Mouse (Mus musculus): ENCODE measurements around the gene 0610010K14Rik.

0610010K14Rik gene

DNA sequence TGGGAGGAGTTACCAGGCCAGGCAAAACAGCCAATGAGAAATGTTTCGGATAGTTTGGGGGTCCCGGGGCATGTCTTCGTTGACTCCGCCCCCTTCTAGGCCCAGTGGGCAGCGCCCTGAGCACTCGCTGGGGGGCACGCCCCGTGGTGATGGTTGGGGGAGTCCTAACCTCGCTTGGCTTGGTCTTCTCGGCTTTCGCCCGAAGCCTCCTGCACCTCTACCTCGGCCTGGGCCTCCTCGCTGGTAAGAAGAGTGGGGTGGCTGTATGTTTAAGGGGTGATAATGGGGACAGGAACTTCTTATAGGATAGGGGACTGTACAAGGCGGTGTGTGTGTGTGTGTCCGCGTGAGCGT is 22.9 kb downstream of the 0610010K14Rik start:
- DNase-seq (ENCODE audit: low read depth), result peak; percentile 17

DNA sequence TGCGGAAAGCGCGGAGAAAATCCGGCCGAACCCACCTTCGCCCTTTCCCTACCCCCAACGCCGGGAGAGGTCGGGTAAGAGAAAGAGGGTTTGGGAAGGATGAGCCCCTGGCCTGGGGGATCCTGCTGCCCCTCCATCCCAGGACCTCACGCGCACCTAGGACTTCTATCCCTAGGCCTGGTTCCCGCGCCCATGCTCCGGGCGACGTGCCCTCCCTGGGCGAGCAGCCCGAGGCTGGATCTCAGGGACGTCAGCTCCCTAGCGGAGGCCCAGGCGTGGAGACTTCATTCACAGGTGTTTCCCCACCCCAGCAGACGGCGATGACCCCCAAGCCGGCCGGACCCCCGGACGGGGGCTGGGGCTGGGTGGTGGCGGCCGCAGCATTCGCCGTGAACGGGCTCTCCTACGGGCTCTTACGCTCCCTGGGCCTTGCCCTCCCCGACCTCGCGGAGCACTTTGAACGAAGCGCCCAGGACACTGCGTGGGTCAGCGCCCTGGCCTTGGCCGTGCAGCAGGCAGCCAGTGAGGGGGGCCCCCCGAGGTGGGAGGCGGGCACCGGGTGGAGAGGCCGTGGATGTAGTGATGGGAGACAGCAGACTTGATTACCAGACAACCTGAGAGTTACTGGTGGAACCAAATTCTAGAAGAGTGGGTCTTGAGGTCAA is 23.4 kb downstream of the 0610010K14Rik start:
- DNase-seq (ENCODE audit: low read depth), result no peak

GRCm38 (mm10) chr11:70213736-70214135 is 24.0 kb downstream of the 0610010K14Rik start:
- peak; percentile 37 for DNase-seq (ENCODE audit: low read depth)

DNA sequence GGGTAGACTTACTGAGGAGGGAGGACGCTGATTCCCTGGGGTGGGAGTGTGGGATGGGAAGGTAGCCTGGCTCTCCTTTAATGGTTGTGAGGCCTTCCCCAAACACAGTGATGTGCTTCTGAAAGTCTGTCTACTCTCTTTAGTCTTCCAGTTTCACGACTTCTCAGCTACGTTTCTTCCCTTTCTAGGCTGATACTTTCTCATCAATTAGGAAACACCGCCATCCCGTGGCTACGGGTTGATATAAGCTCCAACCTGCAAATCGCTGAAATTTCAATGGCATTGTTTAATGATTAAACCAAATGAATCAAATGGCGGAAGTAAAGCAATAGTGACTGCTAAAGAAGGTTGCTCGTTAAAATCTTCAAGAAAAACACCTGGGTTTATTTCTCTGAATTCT is 24.8 kb downstream of the 0610010K14Rik start:
- peak; percentile 78 for DNase-seq (ENCODE audit: low read depth)

- DNase-seq (ENCODE audit: low read depth), result no peak
These were observed 25.3 kb downstream of the 0610010K14Rik start, which contains the start of gene Slc16a11 for GRCm38 (mm10) chr11:70212423-70212822. Gene Slc16a11, plus strand, starts transcription at chr11:70212752.

DNA sequence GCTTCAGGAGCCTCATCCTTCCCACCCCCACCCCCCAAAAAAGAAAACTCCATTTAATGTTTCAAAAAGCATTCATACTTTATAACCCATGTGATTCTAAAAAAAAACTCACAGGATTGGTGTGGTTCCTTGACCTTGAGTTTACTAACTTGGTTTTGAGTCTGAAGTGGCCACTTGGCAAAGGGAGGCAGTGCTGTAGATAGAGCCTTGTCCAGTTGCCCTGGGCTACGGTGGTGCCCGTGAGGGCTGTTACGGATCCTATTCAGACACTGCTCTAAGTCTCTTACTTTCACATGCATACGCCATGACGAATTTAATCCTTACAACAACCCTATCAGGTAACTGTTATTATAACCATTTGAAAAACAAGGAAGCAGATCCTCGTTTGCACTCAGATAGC is 25.7 kb downstream of the 0610010K14Rik start:
- no peak for DNase-seq (ENCODE audit: low read depth)

DNA sequence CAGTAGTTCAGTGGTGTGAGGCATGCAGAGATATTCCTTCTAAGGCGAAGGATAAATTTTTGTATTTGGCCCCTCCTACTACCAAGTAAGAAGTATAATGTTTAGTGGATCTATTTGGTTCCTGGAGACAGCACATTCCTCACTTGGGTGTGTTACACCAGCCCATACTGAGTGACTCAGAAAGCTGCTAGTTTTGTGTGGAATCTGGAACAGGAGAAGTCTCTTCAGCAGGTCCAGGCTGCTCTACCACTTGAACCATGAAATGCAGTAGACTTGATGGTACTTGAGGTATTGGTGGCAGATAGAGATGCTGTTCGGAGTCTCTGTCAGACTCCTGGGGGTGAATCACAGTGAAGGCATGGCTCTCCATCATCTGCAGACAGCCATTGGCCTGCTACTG is 27.0 kb downstream of the 0610010K14Rik start:
- no peak for DNase-seq (ENCODE audit: low read depth)

GRCm38 (mm10) chr11:70208778-70209388 is 28.8 kb downstream of the 0610010K14Rik start:
- peak; percentile 35 for DNase-seq (ENCODE audit: low read depth)

DNA sequence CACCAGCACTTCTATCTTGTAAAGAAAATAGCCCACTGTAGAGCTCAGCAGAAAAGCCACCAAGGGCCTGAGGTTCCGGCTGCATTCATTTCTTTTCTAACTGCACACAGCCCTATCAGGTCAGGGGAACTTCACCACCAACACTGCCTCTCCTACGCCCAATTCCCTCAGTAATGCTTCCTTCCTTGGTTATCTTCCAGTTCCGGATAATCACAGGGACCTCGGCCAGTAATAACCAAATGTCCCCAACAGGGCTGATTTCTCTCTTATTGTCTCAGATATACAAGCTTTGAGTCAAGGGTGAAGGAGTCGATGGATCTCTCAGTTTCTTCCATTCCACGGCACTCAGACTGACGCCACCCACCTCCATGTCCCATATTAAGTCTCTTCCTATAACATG is 30.4 kb downstream of the 0610010K14Rik start:
- no peak for DNase-seq (ENCODE audit: low read depth)

- no peak for DNase-seq (ENCODE audit: low read depth)
These were observed 30.9 kb downstream of the 0610010K14Rik start for GRCm38 (mm10) chr11:70206801-70207200.

DNA sequence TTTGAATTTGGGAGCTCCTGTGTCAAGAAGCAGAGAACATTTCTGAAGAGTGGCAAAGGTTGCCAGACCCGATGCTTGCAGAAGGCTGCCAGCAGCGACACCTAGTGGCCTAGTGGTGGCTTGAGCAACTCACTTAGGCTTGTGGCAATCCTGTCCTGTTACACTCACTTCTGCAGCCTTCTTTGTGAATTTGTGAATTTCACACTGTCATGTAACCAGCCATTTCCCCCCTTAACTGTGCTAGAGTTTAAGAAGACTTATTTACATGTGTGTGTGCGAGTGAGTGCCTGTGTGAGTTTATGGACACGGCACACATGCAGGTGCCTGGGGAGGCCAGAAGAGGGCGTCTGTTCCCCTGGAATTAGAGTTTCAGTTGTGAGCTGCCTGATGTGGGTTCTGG is 36.0 kb downstream of the 0610010K14Rik start:
- peak; percentile 86 for DNase-seq (ENCODE audit: low read depth)

DNA sequence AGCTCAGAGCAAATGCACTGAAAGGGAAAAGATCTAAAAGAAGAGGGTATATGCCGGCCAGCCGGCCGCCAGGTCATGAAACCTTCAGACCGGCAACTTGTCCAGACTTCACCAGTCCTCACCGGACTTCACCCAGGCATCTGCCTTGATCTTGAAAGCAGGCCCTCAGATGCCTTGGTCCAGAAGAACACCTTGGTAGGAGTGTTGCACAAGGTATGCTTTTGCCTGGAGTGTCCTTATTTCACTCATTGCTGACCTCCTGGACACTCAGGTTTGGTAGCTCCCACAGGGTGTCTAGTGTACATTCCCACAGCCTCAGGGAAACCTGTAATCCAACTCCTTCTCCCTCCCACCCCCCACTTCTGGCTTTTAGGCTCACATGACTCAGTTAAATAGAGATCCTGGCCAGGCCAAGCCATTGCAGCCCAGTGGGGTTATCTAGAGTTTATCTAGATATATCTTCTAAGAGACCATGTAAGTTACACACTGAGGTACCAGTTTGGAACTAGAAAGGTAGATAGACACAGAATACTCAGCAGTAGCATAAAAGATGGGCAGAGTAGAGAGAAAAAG is 37.6 kb downstream of the 0610010K14Rik start:
- DNase-seq (ENCODE audit: low read depth), result no peak

DNA sequence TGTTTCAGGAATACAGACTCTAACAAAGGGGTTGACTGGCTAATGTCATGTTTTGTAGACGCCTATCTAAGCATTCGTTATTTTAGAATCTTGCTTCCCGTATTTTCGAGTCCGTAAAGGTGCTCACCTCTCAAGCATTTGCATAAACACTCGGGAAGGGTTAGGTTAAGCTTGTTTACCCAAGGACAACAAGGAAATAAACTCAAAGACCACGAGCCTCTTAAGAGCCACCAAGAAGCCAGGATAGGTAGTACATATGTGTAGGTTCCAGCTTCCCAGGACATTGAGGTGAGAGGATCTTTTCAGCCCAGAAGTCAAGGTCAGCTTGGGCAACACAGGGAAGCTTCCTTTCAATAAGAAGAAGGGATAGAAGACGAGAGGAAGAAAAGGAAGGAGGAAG is 38.6 kb downstream of the 0610010K14Rik start:
- no peak for DNase-seq (ENCODE audit: low read depth)

- no peak for DNase-seq (ENCODE audit: low read depth)
These were observed 39.4 kb downstream of the 0610010K14Rik start for GRCm38 (mm10) chr11:70198332-70198731.

DNA sequence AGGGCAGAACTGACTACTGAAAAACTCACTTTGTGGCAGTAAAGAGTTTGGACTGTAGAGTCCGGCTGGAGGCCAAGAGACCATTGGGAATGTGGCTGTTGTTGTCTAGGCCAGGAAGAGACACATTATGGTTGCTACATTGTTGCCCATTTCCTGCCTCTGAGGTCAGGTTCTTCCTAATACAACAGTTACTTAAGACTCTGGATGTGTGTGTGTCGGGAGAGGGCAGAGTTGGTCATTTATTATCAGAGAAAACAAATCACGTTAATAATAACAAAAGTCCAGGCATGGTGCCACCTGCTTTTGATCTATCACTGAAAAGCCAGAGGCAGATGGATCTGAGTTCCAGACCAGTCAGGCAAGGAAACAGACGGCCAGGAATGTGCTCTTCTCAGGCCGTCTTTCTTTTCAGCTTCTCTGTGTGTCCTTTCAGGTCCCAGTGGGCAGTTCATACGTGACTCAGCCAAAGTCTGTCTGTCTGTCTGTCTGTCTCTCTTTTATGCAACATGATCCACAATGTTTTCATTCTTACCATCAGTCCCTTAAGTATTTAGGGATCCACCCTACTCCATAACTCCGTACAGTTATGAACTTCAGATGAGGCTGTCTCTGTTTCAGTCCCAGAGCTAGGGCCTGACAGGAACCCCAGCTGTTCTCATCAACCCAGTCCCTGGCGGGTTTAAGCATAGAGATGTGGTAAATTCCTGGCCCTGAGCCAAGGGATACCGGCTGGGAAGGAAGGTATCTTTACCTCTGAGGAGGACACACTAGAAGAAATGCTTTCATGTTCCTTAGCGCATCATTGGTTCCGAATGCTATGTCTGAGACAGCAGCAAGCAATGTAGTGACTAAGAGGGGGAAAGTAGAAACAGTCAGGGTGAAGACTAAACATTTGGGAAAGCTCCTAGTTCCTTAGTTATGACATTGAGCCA is 44.1 kb downstream of the 0610010K14Rik start:
- DNase-seq (ENCODE audit: low read depth), result no peak

DNA sequence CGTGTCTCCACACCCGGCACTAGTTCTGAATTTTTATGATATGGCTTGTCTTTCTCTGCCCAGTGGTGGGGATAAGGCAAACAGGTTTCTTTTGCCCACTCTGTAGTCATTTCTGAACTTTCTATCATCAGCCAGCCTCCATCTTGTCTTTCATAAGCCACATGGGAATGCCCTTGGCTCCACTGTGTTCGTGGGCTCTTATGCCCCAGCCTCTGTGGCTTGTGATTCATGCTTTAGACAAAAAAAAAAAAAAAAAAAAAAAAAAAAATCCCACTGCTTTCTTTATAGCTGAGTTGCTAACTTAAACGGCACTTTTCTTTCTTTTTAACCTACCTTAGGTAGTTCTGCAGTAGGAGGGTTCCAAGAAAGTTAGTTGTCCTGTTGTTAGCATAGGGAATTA is 45.6 kb downstream of the 0610010K14Rik start:
- DNase-seq (ENCODE audit: low read depth), result no peak

GRCm38 (mm10) chr11:70191188-70191587 is 46.5 kb downstream of the 0610010K14Rik start:
- no peak for DNase-seq (ENCODE audit: low read depth)

DNA sequence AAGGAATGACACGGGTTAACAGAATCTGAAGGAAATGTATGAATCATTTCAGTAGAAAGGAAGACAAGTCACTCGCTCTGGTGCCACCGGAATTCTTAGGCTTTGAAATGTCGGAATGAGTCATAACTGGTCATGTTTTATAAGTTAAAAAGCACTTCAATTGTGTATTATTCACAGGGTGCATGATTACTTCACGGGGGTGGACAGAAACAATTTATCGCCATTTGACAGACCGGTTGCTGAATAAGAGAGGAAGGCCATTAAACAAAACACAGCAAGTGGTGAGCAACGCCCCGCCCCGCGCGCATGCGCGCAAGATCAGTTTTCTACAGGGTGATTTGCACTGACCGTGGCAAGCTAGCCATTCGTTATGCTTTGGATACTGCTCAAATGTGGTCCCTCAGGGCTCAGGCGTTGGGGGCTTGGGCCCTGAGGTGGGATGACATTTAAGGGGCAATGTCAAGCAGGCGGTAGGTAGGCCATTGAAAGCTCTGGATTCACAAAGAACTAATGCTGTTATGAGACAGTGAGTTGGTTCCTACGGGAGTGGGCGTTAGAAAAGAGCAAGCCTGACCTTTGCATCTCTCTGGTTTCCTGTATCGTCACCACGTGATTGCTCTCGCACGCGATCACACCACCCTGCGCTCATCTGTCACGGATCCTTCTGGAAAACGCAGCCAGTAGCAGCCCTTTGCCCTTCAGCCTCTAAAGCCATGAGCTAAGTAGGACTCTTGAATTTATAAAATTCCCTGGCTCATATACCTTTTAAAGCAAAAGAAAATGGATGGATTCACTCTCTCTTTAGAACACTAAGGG is 48.2 kb downstream of the 0610010K14Rik start:
- DNase-seq (ENCODE audit: low read depth), result peak; percentile 24
